Comparison of ENCODE assay signal across 9 mouse cellular contexts in the genomic region with DNA sequence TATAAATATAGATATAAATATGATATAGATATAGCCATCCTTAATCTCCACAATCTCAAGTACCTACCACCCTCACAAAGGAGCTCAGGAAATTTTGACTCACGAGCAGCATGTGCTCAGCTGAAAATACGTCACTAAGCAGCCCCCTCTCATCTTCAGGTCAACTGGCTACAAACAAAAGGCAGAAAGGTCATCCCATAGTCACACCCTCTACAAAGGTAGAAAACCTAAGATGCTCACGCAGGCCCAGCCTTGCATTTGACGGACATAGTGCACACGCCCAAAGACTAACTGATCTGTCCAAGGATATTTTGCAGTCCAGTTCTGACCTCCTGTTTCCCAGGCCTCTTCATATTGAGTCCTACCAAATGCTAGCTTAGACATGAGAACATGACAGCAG.
"Had no signal": no experiment of that assay in that cellular context is flagged by ENCODE, and none has a peak within 500 bp of the region (broad histone marks: within the 10 kb centered on the region; RNA-seq: fewer than 3 reads in every experiment).

No protein-coding gene starts in this region.

- H3K36me3 ChIP-seq: kidney, embryonic 15.5 days; limb, embryonic 13.5 days; midbrain, embryonic 12.5 days; neural tube, embryonic 13.5 days had no signal

- H3K9me3 ChIP-seq: kidney, embryonic 15.5 days; limb, embryonic 13.5 days; midbrain, embryonic 12.5 days; neural tube, embryonic 13.5 days had no signal

- H3K27me3 ChIP-seq: kidney, embryonic 15.5 days; limb, embryonic 13.5 days; midbrain, embryonic 12.5 days; neural tube, embryonic 13.5 days had no signal

- H3K27ac ChIP-seq: kidney, embryonic 15.5 days; limb, embryonic 13.5 days; midbrain, embryonic 12.5 days; neural tube, embryonic 13.5 days had no signal

- H3K4me3 ChIP-seq: kidney, embryonic 15.5 days; limb, embryonic 13.5 days; midbrain, embryonic 12.5 days; neural tube, embryonic 13.5 days had no signal

- H3K4me1 ChIP-seq: kidney, embryonic 15.5 days; midbrain, embryonic 12.5 days; neural tube, embryonic 13.5 days had no signal

- DNase-seq: kidney, postnatal 36 days; left cerebral cortex, postnatal 4 days; right cerebral cortex, adult 18-20 months; right cerebral cortex, postnatal 25 days; thymus, postnatal 4 days had no signal
